Mouse (Mus musculus): ENCODE measurements around the gene Gm38119. TPM values are rescaled to one million over a fixed set of nuclear protein-coding genes. Genes with fewer than 3 reads are reported as not detected.

Gene Gm38119
- not detected in 2 replicates for polyA plus RNA-seq (2016; fragmentation: Nextera tagmentation; extraction: Ambion mirVana)

DNA sequence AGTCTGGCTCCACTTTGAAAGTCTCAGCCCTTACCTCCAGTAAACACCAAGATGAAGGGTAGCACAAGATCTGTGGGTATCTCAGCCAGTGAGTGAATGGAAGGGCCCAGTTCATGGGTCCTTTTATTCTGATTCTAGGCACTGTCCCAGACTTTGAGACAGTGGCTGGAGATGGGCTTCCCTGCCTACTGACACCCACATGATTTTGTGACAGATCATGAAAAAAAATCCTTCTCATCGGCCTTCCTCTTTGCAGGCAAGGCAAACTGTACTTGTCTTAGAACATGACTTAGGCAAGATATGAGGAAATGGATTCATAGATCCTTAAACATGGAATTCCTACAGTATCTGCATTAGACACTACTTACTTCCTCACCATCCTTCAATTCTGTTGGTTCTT lies at the start of gene Gm38119:
Gene Gm38119 (minus strand): TSS at position 101 of the 400 bp plus-strand sequence.
- no peak within 1 kb of the TSS for H3K9ac ChIP-seq
- no peaks in the 10 kb centered on the region for H3K36me3 ChIP-seq
- ATAC-seq (ENCODE audit: insufficient number of reproducible peaks, low FRiP score) = no peak
- no peak within 1 kb of the TSS for H3K4me2 ChIP-seq
- no peaks in the 10 kb centered on the region for H3K4me1 ChIP-seq (replicated peaks)
- H3K9me3 ChIP-seq (replicated peaks) = no peaks in the 10 kb centered on the region
- WGBS = 61% methylated on average over 1 of the region's 1 CpGs
- no peak within 1 kb of the TSS for H3K27ac ChIP-seq (ENCODE audit: poor library complexity, severe bottlenecking)
- no peak within 1 kb of the TSS for H3K4me3 ChIP-seq
- H3K27me3 ChIP-seq (replicated peaks) = 0 out of 2 replicates have a peak, but pooled peaks cover 2% of the 10 kb centered on the region

DNA sequence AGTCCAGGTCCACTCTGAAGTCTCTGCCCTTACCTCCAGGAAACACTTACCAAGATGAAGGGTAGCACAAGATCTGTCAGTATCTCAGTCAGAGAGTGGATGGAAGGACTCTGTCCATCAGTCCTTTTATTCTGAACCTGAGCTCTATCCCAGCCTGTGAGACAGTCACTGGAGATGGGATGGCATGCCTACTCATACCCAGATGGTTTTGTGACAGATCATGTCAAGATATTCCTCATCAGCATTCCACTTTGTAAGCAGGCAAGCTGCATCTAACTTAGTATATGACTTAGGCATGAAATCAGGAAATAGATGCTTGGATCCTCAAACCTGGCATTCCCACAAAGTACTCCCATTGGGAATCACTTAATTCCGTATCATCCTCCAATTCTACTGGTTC lies 39.9 kb upstream of the Gm38119 start, which contains the start of gene Lce1i:
Gene Lce1i (minus strand): TSS at position 101 of the 400 bp plus-strand sequence.
- Histone ChIP-seq H3K4me2 (no peak within 1 kb of the TSS), H3K27ac (ENCODE audit: poor library complexity, severe bottlenecking) (no peak within 1 kb of the TSS), H3K4me1 (replicated peaks) (no peaks in the 10 kb centered on the region), H3K9ac (no peak within 1 kb of the TSS), H3K27me3 (replicated peaks) (no peaks in the 10 kb centered on the region), H3K9me3 (replicated peaks) (no peaks in the 10 kb centered on the region), H3K4me3 (no peak within 1 kb of the TSS), H3K36me3 (no peaks in the 10 kb centered on the region)
- no peak for ATAC-seq (ENCODE audit: insufficient number of reproducible peaks, low FRiP score)
- 67% methylated on average over 1 of the region's 1 CpGs for WGBS

DNA sequence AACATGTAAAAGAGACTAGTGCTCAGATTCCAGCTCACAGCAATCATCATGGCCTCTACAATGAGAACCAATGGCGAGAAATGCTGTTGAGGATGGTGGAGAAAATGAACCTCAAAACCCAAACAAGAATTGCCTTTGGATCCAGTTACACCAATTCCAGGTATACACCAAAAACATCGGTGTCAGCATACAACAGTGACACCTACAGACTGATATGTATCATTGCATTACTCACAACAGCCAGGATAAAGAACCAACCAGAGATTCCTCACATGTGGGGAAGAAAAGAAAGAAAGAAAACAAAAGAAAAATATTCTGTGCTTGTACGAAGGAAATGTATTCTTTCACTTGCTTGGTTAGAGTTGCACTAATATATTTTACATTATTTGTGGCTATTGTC lies 32.7 kb upstream of the Gm38119 start:
- Histone ChIP-seq H3K36me3 (no peaks in the 10 kb centered on the region), H3K9ac (no peak overlapping the region), H3K27ac (ENCODE audit: poor library complexity, severe bottlenecking) (no peak overlapping the region), H3K9me3 (replicated peaks) (no peaks in the 10 kb centered on the region), H3K4me2 (no peak overlapping the region), H3K27me3 (replicated peaks) (no peaks in the 10 kb centered on the region), H3K4me3 (no peak overlapping the region), H3K4me1 (replicated peaks) (no peaks in the 10 kb centered on the region)
- 16% methylated on average over 3 of the region's 3 CpGs for WGBS
- ATAC-seq (ENCODE audit: insufficient number of reproducible peaks, low FRiP score) = no peak

DNA sequence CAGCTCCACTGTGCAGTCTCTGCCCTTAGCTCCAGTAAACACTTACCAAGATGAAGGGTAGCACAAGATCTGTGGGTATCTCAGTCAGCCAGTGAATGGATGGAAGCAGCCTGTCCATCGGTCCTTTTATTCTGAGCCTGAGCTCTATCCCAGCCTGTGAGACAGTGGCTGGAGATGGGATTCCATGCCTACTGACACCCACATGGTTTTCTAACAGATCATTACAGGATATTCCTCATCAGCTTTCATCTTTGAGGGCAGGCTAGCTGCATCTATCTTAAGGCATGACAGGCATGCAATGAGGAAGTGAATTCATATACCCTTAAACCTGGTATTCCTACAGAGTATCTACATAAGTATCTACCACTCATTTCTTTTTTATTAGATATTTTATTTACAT lies 26.1 kb upstream of the Gm38119 start, which contains the start of gene Lce1h:
Gene Lce1h (minus strand): TSS at position 101 of the 400 bp plus-strand sequence.
- 88% methylated on average over 1 of the region's 1 CpGs for WGBS
- Histone ChIP-seq H3K36me3 (no peaks in the 10 kb centered on the region), H3K4me1 (replicated peaks) (no peaks in the 10 kb centered on the region), H3K4me2 (no peak within 1 kb of the TSS), H3K27ac (ENCODE audit: poor library complexity, severe bottlenecking) (no peak within 1 kb of the TSS), H3K4me3 (no peak within 1 kb of the TSS), H3K27me3 (replicated peaks) (no peaks in the 10 kb centered on the region), H3K9me3 (replicated peaks) (no peaks in the 10 kb centered on the region), H3K9ac (no peak within 1 kb of the TSS)
- no peak for ATAC-seq (ENCODE audit: insufficient number of reproducible peaks, low FRiP score)

DNA sequence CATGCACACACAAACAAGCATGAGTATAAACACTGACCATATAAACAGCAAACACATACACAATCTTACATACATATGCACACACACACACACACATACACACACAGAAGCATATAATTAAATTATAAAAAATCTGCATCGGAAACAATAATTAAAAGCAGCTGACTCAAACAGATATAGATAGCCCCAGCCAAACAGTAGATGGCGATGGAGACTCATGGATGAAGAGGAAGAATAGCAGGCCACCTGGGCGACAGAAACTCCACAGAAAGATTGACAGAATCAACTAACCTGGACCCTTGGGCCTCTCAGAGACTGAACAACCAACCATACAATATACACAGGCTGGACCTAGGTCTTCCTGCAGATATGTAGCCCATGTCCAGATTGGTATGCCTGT lies 14.3 kb upstream of the Gm38119 start:
- Histone ChIP-seq H3K4me1 (replicated peaks) (no peaks in the 10 kb centered on the region), H3K9ac (no peak overlapping the region)
- WGBS = 46% methylated on average over 3 of the region's 3 CpGs

DNA sequence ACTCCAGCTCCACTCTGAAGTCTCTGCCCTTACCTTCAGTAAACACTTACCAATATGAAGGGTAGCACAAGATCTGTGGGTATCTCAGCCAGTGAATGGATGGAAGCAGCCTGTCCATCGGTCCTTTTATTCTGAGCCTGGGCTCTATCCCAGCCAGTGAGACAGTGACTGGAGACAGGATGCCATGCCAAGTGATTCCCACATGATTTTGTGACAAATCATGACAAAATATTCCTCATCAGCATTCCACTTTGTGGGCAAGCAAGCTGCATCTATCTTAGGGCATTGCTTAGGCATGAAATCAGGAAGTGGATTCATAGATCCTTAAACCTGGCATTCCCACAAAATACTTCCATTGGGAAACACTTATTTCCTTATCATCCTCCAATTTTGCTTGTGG lies 13.3 kb upstream of the Gm38119 start, which contains the start of gene Lce1g:
Gene Lce1g (minus strand): TSS at position 101 of the 400 bp plus-strand sequence.
- Histone ChIP-seq H3K4me2 (no peak within 1 kb of the TSS), H3K36me3 (no peaks in the 10 kb centered on the region), H3K27ac (ENCODE audit: poor library complexity, severe bottlenecking) (no peak within 1 kb of the TSS), H3K9me3 (replicated peaks) (no peaks in the 10 kb centered on the region), H3K27me3 (replicated peaks) (no peaks in the 10 kb centered on the region), H3K4me3 (no peak within 1 kb of the TSS), H3K9ac (no peak within 1 kb of the TSS), H3K4me1 (replicated peaks) (no peaks in the 10 kb centered on the region)
- 70% methylated on average over 1 of the region's 1 CpGs for WGBS
- no peak for ATAC-seq (ENCODE audit: insufficient number of reproducible peaks, low FRiP score)

More for the DNA sequence above, 14.3 kb upstream of the Gm38119 start:
- no peak overlapping the region for H3K4me3 ChIP-seq
- no peak overlapping the region for H3K27ac ChIP-seq (ENCODE audit: poor library complexity, severe bottlenecking)
- H3K4me2 ChIP-seq = no peak overlapping the region
- no peaks in the 10 kb centered on the region for H3K9me3 ChIP-seq (replicated peaks)
- no peak for ATAC-seq (ENCODE audit: insufficient number of reproducible peaks, low FRiP score)
- H3K27me3 ChIP-seq (replicated peaks) = no peaks in the 10 kb centered on the region
- no peaks in the 10 kb centered on the region for H3K36me3 ChIP-seq

DNA sequence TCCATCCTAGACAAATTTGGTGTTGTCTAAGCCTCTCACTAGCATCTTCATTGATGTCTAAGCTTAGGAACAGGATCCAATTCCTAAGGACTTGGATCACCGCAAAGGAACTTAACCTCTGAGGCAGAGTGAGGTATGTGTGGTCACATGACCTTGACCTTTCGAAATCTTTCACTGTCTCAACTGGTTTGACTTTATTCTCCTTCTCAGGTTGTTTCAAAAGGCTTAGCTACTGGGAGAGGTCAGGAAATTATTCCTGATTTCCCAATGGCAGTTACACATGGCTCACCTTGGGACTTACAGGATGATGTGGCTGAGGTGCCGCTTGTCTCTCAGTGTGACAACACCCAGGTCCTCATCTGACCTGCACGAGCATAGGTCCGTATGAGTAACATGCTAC lies 16.3 kb downstream of the Gm38119 start:
- H3K27ac ChIP-seq (ENCODE audit: poor library complexity, severe bottlenecking) = no peak overlapping the region
- H3K4me1 ChIP-seq (replicated peaks) = no peaks in the 10 kb centered on the region
- H3K9ac ChIP-seq = no peak overlapping the region
- H3K4me3 ChIP-seq = no peak overlapping the region
- ATAC-seq (ENCODE audit: insufficient number of reproducible peaks, low FRiP score) = no peak
- WGBS = 79% methylated on average over 5 of the region's 5 CpGs
- H3K9me3 ChIP-seq (replicated peaks) = no peaks in the 10 kb centered on the region
- no peaks in the 10 kb centered on the region for H3K36me3 ChIP-seq
- no peaks in the 10 kb centered on the region for H3K27me3 ChIP-seq (replicated peaks)
- no peak overlapping the region for H3K4me2 ChIP-seq

DNA sequence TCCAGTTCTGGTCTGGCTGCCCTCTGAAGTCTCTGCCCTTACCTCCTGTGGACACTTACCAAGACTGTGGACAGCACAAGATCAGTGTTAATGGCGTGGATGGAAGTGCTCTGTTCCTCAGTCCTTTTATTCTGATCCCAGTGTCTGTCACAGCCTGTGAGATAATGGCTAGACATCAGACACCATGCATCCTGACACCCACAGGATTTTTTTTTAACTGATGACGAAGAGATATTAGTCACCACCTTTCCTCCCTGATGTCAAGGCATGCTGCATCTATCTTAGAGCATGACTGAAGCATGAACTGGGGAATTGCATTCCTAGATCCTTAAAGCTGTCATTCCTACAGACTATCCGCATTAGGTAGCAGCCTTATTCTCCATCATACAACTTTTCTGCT lies 18.6 kb downstream of the Gm38119 start, which contains the start of gene Lce1f:
Gene Lce1f (minus strand): TSS at position 101 of the 400 bp plus-strand sequence.
- H3K9me3 ChIP-seq (replicated peaks) = no peaks in the 10 kb centered on the region
- H3K4me1 ChIP-seq (replicated peaks) = no peaks in the 10 kb centered on the region
- WGBS = 69% methylated on average over 3 of the region's 3 CpGs
- no peaks in the 10 kb centered on the region for H3K36me3 ChIP-seq
- H3K9ac ChIP-seq = no peak within 1 kb of the TSS
- no peak within 1 kb of the TSS for H3K4me2 ChIP-seq
- no peaks in the 10 kb centered on the region for H3K27me3 ChIP-seq (replicated peaks)
- no peak within 1 kb of the TSS for H3K27ac ChIP-seq (ENCODE audit: poor library complexity, severe bottlenecking)
- H3K4me3 ChIP-seq = no peak within 1 kb of the TSS
- ATAC-seq (ENCODE audit: insufficient number of reproducible peaks, low FRiP score) = no peak

DNA sequence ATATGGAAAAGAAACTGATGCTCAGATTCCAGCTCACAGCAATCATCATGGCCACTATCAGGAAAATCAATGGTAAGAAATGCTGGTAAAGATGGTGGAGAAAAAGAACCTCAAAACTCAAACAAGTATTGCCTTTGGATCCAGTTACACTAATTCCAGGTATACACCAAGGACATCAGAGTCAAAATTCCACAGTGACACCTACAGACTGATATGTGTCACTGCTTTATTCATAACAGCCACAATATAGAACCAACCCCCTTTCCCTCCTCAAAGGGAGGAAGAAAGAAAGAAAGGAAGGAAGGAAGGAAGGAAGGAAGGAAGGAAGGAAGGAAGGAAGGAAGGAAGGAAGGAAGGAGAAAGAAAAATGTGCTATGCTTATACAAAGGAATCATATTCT lies 23.8 kb downstream of the Gm38119 start:
- Histone ChIP-seq H3K4me2 (no peak overlapping the region), H3K27me3 (replicated peaks) (no peaks in the 10 kb centered on the region), H3K4me1 (replicated peaks) (no peaks in the 10 kb centered on the region), H3K36me3 (no peaks in the 10 kb centered on the region), H3K9ac (no peak overlapping the region), H3K9me3 (replicated peaks) (no peaks in the 10 kb centered on the region), H3K27ac (ENCODE audit: poor library complexity, severe bottlenecking) (no peak overlapping the region), H3K4me3 (no peak overlapping the region)
- ATAC-seq (ENCODE audit: insufficient number of reproducible peaks, low FRiP score) = no peak

DNA sequence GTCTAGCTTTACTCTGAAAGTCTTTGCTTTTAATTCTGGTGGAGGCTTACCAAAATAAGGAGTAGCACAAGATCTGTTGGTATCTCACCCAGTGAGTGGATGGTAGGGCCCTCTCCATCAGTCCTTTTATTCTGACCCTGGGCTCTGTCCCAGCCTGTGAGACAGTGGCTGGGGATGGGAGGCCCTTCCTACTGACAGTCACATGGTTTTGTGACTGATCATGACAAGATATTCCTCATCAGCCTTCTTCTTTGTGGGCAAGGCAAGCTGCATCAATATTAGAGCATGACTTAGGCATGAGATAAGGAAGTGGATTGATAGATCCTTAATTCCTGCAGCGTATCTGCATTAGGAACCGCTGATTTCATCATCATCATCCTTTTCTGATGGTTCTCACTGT lies 29.9 kb downstream of the Gm38119 start, which contains the start of gene Lce1e:
Gene Lce1e (minus strand): TSS at position 101 of the 400 bp plus-strand sequence.
- 73% methylated on average over 2 of the region's 2 CpGs for WGBS
- Histone ChIP-seq H3K4me3 (no peak within 1 kb of the TSS), H3K4me2 (no peak within 1 kb of the TSS), H3K27ac (ENCODE audit: poor library complexity, severe bottlenecking) (no peak within 1 kb of the TSS), H3K27me3 (replicated peaks) (no peaks in the 10 kb centered on the region), H3K36me3 (no peaks in the 10 kb centered on the region), H3K9me3 (replicated peaks) (no peaks in the 10 kb centered on the region), H3K4me1 (replicated peaks) (no peaks in the 10 kb centered on the region), H3K9ac (no peak within 1 kb of the TSS)
- ATAC-seq (ENCODE audit: insufficient number of reproducible peaks, low FRiP score) = no peak

DNA sequence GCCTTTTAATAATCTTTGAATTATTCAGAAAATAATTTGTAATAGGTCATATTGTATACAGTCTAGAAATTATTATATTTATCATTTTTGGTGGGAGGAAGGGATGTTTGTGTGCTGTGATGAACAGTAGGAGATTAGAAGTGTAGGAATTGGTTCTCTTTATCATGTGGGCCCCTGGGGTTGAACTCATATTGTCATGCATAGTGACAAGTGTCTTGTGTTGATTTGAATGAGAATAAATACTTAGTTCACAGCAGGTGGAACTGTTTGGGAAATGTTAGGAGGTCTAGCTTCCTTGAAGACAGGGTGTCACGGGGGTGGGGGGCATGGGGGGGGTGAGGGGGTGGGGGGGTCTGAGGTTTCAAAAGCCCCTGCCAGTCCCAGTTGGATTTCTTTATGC lies 44.3 kb downstream of the Gm38119 start:
- H3K9ac ChIP-seq = no peak overlapping the region
- no peak overlapping the region for H3K4me2 ChIP-seq
- WGBS = 14% methylated on average over 1 of the region's 1 CpGs
- H3K27me3 ChIP-seq (replicated peaks) = no peaks in the 10 kb centered on the region
- H3K9me3 ChIP-seq (replicated peaks) = no peaks in the 10 kb centered on the region
- ATAC-seq (ENCODE audit: insufficient number of reproducible peaks, low FRiP score) = no peak
- H3K4me1 ChIP-seq (replicated peaks) = no peaks in the 10 kb centered on the region
- no peak overlapping the region for H3K27ac ChIP-seq (ENCODE audit: poor library complexity, severe bottlenecking)
- H3K4me3 ChIP-seq = no peak overlapping the region
- no peaks in the 10 kb centered on the region for H3K36me3 ChIP-seq

DNA sequence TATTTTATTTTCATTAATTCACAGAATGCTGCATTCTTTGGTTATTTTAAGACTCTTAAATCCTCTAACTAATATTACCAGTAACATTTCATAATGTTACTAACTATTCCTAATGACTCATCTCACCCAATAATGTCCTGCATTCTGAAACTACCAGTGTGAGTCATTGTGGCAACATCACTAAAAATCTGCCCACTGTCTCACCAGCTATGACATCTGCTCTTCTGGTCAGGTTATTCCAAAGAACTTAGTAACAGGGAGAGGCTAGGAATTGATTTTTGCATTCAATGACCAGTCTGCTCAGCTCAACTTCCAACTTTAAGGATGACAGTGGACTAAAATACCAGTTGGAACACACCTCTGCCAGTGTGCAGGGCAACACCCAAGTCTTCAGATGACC lies 47.2 kb downstream of the Gm38119 start:
- no peak overlapping the region for H3K9ac ChIP-seq
- H3K36me3 ChIP-seq = no peaks in the 10 kb centered on the region
- no peaks in the 10 kb centered on the region for H3K27me3 ChIP-seq (replicated peaks)
- H3K4me2 ChIP-seq = no peak overlapping the region
- ATAC-seq (ENCODE audit: insufficient number of reproducible peaks, low FRiP score) = no peak
- no peaks in the 10 kb centered on the region for H3K4me1 ChIP-seq (replicated peaks)
- H3K27ac ChIP-seq (ENCODE audit: poor library complexity, severe bottlenecking) = no peak overlapping the region
- no peaks in the 10 kb centered on the region for H3K9me3 ChIP-seq (replicated peaks)
- H3K4me3 ChIP-seq = no peak overlapping the region

All from heart, embryonic 12.5 days (tissue).